In genomic region chr9:46636261-46637010, GRCm38 (mm10) we compare ENCODE assay signal across 17 mouse cellular contexts.
A peak's percentile ranks its signal among the peaks of the same experiment; 100 is the strongest.
DNase-seq lines count a peak whose midpoint lies in the region; ATAC-seq lines count a peak whose summit lies in the region.
"Had no signal": no experiment of that assay in that cellular context is flagged by ENCODE, and none has a peak within 500 bp of the region (broad histone marks: within the 10 kb centered on the region; RNA-seq: fewer than 3 reads in every experiment).

No protein-coding gene starts in this region.

- H3K27ac ChIP-seq in intestine, embryonic 15.5 days, result no peak overlapping the region
- H3K27ac ChIP-seq in intestine, embryonic 16.5 days (ENCODE audit: low read length), result no peak overlapping the region
- no peak overlapping the region for H3K27ac ChIP-seq in liver, embryonic 12.5 days
- H3K27ac ChIP-seq: embryonic facial prominence, embryonic 12.5 days; forebrain, embryonic 12.5 days; heart, embryonic 13.5 days; left cerebral cortex, adult 2 months; limb, embryonic 15.5 days had no signal

- H3K4me3 ChIP-seq in intestine, embryonic 15.5 days (replicated peaks), result no peak overlapping the region
- no peak overlapping the region for H3K4me3 ChIP-seq in intestine, embryonic 16.5 days (ENCODE audit: low read length)
- no peak overlapping the region for H3K4me3 ChIP-seq in liver, embryonic 12.5 days
- H3K4me3 ChIP-seq: embryonic facial prominence, embryonic 12.5 days; forebrain, embryonic 12.5 days; heart, embryonic 13.5 days; left cerebral cortex, adult 2 months; limb, embryonic 15.5 days had no signal

- peak; percentile 73 for DNase-seq in MN1 (ENCODE audit: low spot score)
- DNase-seq in adrenal gland, postnatal 25 days, result peak; percentile 5
- DNase-seq in cerebellum, adult 9-11 months, result peak; percentile 89
- no peak for DNase-seq in layer of hippocampus, adult 11-12 months (ENCODE audit: low spot score)
- DNase-seq: kidney, postnatal 25 days; lung, adult 2 months; right cerebral cortex, postnatal 4 days had no signal

- H3K9ac ChIP-seq in intestine, embryonic 15.5 days, result no peak overlapping the region
- no peak overlapping the region for H3K9ac ChIP-seq in intestine, embryonic 16.5 days (ENCODE audit: low read depth, low read length)
- H3K9ac ChIP-seq in liver, embryonic 12.5 days, result no peak overlapping the region
- H3K9ac ChIP-seq: embryonic facial prominence, embryonic 12.5 days; forebrain, embryonic 12.5 days; heart, embryonic 13.5 days; limb, embryonic 15.5 days had no signal

- H3K4me1 ChIP-seq in intestine, embryonic 15.5 days (replicated peaks), result no peaks in the 10 kb centered on the region
- H3K4me1 ChIP-seq in intestine, embryonic 16.5 days (ENCODE audit: control insufficient read depth, insufficient read depth, low read length), result no peaks in the 10 kb centered on the region
- no peaks in the 10 kb centered on the region for H3K4me1 ChIP-seq in liver, embryonic 12.5 days
- H3K4me1 ChIP-seq: embryonic facial prominence, embryonic 12.5 days; heart, embryonic 13.5 days; limb, embryonic 15.5 days had no signal

- ATAC-seq in intestine, embryonic 15.5 days, result 0 out of 2 replicates have a peak, but pooled peaks have one; percentile 25
- ATAC-seq in intestine, embryonic 16.5 days, result no peak
- no peak for ATAC-seq in erythroblast, adult 5-6 weeks (replicated peaks; ENCODE audit: low FRiP score, poor library complexity, severe bottlenecking)
- ATAC-seq in liver, embryonic 12.5 days, result no peak

- no peaks in the 10 kb centered on the region for H3K27me3 ChIP-seq in intestine, embryonic 15.5 days (replicated peaks)
- H3K27me3 ChIP-seq in intestine, embryonic 16.5 days (replicated peaks; ENCODE audit: control insufficient read depth, insufficient read depth, low read length), result no peaks in the 10 kb centered on the region
- H3K27me3 ChIP-seq in liver, embryonic 12.5 days (replicated peaks), result no peaks in the 10 kb centered on the region
- H3K27me3 ChIP-seq: embryonic facial prominence, embryonic 12.5 days; forebrain, embryonic 12.5 days; limb, embryonic 15.5 days had no signal

- no peak overlapping the region for H3K4me2 ChIP-seq in intestine, embryonic 15.5 days (replicated peaks)
- H3K4me2 ChIP-seq in intestine, embryonic 16.5 days (ENCODE audit: low read depth, low read length), result no peak overlapping the region
- no peak overlapping the region for H3K4me2 ChIP-seq in liver, embryonic 12.5 days
- H3K4me2 ChIP-seq: embryonic facial prominence, embryonic 12.5 days; forebrain, embryonic 12.5 days; heart, embryonic 13.5 days; limb, embryonic 15.5 days had no signal

- no peaks in the 10 kb centered on the region for H3K36me3 ChIP-seq in intestine, embryonic 15.5 days
- H3K36me3 ChIP-seq in intestine, embryonic 16.5 days (ENCODE audit: control insufficient read depth, insufficient read depth, low read length), result no peaks in the 10 kb centered on the region
- H3K36me3 ChIP-seq in liver, embryonic 12.5 days, result no peaks in the 10 kb centered on the region
- H3K36me3 ChIP-seq: embryonic facial prominence, embryonic 12.5 days; forebrain, embryonic 12.5 days; G1E; heart, embryonic 13.5 days; limb, embryonic 15.5 days had no signal

- H3K9me3 ChIP-seq in intestine, embryonic 15.5 days, result no peaks in the 10 kb centered on the region
- H3K9me3 ChIP-seq in intestine, embryonic 16.5 days (ENCODE audit: control insufficient read depth, low read length), result no peaks in the 10 kb centered on the region
- H3K9me3 ChIP-seq in liver, embryonic 12.5 days (replicated peaks), result no peaks in the 10 kb centered on the region
- H3K9me3 ChIP-seq: embryonic facial prominence, embryonic 12.5 days; forebrain, embryonic 12.5 days; heart, embryonic 13.5 days; limb, embryonic 15.5 days had no signal

- 52% methylated on average over 8 of the region's 8 CpGs for WGBS in intestine, embryonic 15.5 days
- 58% methylated on average over 8 of the region's 8 CpGs for WGBS in intestine, embryonic 16.5 days
- WGBS in liver, embryonic 12.5 days (ENCODE audit: insufficient replicate concordance), result 60% methylated on average over 8 of the region's 8 CpGs
